Mouse (Mus musculus): ENCODE data around the gene Nhlrc2. TPM values are rescaled to one million over a fixed set of nuclear protein-coding genes. Genes with fewer than 3 reads are reported as not detected.

Nhlrc2 gene
- polyA plus RNA-seq, 1 experiment from 2014 or later: 15.0 TPM

- Histone ChIP-seq H3K27me3 (no peaks in the 10 kb centered on the region), H3K9ac (no peak overlapping the region), H3K9me3 (replicated peaks) (no peaks in the 10 kb centered on the region), H3K4me1 (no peaks in the 10 kb centered on the region), H3K36me3 (peaks cover 78% of the 10 kb centered on the region), H3K4me3 (no peak overlapping the region), H3K4me2 (replicated peaks) (no peak overlapping the region), H3K27ac (no peak overlapping the region)
- no peak for ATAC-seq (ENCODE audit: low FRiP score)
- WGBS: 97% methylated on average over 9 of the region's 9 CpGs
Measured at GRCm38 (mm10) chr19:56592472-56592871, 44.4 kb downstream of the Nhlrc2 start.

DNA sequence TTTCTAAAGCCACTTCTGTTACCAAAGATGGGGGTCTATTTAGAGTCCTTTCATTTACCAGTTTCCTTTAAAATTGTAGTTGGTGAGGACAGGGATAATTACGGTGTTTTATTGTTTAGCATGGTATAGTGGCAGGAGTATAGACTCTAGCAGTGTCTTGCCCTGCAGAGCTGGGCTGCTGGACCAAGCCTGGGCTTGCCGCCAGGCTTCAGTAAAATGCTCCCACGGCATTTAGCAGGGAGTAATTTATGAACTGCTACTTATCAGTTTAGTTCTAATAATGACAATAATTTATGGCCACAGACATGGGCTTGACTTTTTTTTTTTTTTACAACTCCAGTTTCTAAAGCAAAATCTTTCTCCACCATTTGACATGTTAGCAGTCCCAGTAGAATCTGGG, 51.9 kb downstream of the Nhlrc2 start:
- Histone ChIP-seq H3K36me3 (peaks cover 40% of the 10 kb centered on the region), H3K4me3 (no peak overlapping the region), H3K4me1 (no peaks in the 10 kb centered on the region), H3K27me3 (no peaks in the 10 kb centered on the region), H3K27ac (no peak overlapping the region), H3K9ac (no peak overlapping the region), H3K4me2 (replicated peaks) (no peak overlapping the region), H3K9me3 (replicated peaks) (no peaks in the 10 kb centered on the region)
- ATAC-seq (ENCODE audit: low FRiP score): no peak
- 87% methylated on average over 3 of the region's 3 CpGs for WGBS

GRCm38 (mm10) chr19:56600797-56601196, 52.7 kb downstream of the Nhlrc2 start:
- Histone ChIP-seq H3K27ac (no peak overlapping the region), H3K36me3 (peaks cover 33% of the 10 kb centered on the region), H3K4me3 (no peak overlapping the region), H3K4me2 (replicated peaks) (no peak overlapping the region), H3K9me3 (replicated peaks) (no peaks in the 10 kb centered on the region), H3K27me3 (no peaks in the 10 kb centered on the region), H3K4me1 (no peaks in the 10 kb centered on the region), H3K9ac (no peak overlapping the region)
- WGBS: 83% methylated on average over 7 of the region's 7 CpGs
- no peak for ATAC-seq (ENCODE audit: low FRiP score)

GRCm38 (mm10) chr19:56601901-56602347, 53.9 kb downstream of the Nhlrc2 start:
- Histone ChIP-seq H3K9ac (no peak overlapping the region), H3K4me2 (replicated peaks) (no peak overlapping the region), H3K4me1 (no peaks in the 10 kb centered on the region), H3K27ac (no peak overlapping the region), H3K9me3 (replicated peaks) (no peaks in the 10 kb centered on the region), H3K4me3 (no peak overlapping the region), H3K36me3 (peaks cover 26% of the 10 kb centered on the region), H3K27me3 (no peaks in the 10 kb centered on the region)
- 81% methylated on average over 15 of the region's 15 CpGs for WGBS
- no peak for ATAC-seq (ENCODE audit: low FRiP score)

- Histone ChIP-seq H3K4me3 (no peak overlapping the region), H3K9me3 (replicated peaks) (no peaks in the 10 kb centered on the region), H3K9ac (no peak overlapping the region), H3K27ac (no peak overlapping the region), H3K4me1 (no peaks in the 10 kb centered on the region), H3K4me2 (replicated peaks) (no peak overlapping the region), H3K36me3 (no peaks in the 10 kb centered on the region), H3K27me3 (no peaks in the 10 kb centered on the region)
- no peak for ATAC-seq (ENCODE audit: low FRiP score)
- 78% methylated on average over 5 of the region's 5 CpGs for WGBS
Measured at GRCm38 (mm10) chr19:56608946-56609345, 60.9 kb downstream of the Nhlrc2 start.

DNA sequence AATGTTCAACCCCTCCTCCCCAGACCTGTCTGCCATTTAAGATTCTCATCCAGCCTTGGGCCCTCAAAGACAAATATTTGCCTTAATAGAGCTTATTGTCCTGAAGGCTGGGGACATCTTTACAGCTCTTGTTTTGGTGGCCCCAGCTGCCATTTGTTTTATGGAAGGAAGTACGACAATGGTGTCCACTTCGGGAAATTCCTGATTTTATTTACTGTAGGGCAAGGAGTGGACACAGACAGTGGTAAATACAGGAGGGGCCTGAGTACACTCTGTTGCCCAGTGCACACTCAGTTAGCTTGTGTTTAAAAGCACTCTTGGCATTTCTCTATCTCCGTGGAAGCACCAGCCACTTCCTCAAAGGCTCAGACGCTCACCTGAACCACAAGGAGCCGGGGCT, 66.1 kb downstream of the Nhlrc2 start:
- H3K27ac ChIP-seq: no peak overlapping the region
- H3K36me3 ChIP-seq: no peaks in the 10 kb centered on the region
- ATAC-seq (ENCODE audit: low FRiP score): no peak
- no peak overlapping the region for H3K9ac ChIP-seq
- H3K27me3 ChIP-seq: no peaks in the 10 kb centered on the region
- WGBS: 80% methylated on average over 5 of the region's 5 CpGs
- no peak overlapping the region for H3K4me3 ChIP-seq
- H3K9me3 ChIP-seq (replicated peaks): no peaks in the 10 kb centered on the region
- no peak overlapping the region for H3K4me2 ChIP-seq (replicated peaks)
- peaks cover 3% of the 10 kb centered on the region for H3K4me1 ChIP-seq

GRCm38 (mm10) chr19:56618845-56619244, 70.8 kb downstream of the Nhlrc2 start:
- WGBS: 78% methylated on average over 9 of the region's 9 CpGs
- no peaks in the 10 kb centered on the region for H3K9me3 ChIP-seq (replicated peaks)
- no peaks in the 10 kb centered on the region for H3K27me3 ChIP-seq
- H3K4me3 ChIP-seq: no peak overlapping the region
- no peak overlapping the region for H3K27ac ChIP-seq
- ATAC-seq (ENCODE audit: low FRiP score): no peak
- no peaks in the 10 kb centered on the region for H3K36me3 ChIP-seq
- H3K4me1 ChIP-seq: peaks cover 3% of the 10 kb centered on the region
- no peak overlapping the region for H3K9ac ChIP-seq
- H3K4me2 ChIP-seq (replicated peaks): no peak overlapping the region

DNA sequence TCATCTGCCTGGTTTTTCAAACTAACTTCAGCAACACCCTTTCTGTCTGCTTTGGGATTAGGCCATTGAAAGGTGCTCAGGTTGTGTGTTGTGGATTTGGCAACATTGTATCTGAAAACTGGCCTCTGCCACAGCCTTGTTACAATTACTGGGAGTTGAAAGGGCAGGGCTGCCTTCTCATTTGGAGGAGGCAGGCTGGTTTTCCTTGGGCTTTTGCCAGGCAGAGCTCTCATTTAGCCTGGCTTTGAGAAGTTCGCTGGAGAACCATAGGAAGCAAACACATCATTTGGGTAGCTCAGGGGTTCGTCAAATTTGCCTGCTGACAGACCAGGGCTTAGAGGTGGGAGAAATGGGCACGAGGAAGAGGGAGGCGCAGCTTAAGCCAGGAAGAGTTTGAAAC, 71.5 kb downstream of the Nhlrc2 start:
- ATAC-seq (ENCODE audit: low FRiP score): no peak
- Histone ChIP-seq H3K4me1 (peaks cover 3% of the 10 kb centered on the region), H3K9me3 (replicated peaks) (no peaks in the 10 kb centered on the region), H3K4me3 (no peak overlapping the region), H3K9ac (no peak overlapping the region), H3K27ac (no peak overlapping the region), H3K27me3 (no peaks in the 10 kb centered on the region), H3K36me3 (no peaks in the 10 kb centered on the region), H3K4me2 (replicated peaks) (no peak overlapping the region)
- WGBS: 86% methylated on average over 4 of the region's 4 CpGs

DNA sequence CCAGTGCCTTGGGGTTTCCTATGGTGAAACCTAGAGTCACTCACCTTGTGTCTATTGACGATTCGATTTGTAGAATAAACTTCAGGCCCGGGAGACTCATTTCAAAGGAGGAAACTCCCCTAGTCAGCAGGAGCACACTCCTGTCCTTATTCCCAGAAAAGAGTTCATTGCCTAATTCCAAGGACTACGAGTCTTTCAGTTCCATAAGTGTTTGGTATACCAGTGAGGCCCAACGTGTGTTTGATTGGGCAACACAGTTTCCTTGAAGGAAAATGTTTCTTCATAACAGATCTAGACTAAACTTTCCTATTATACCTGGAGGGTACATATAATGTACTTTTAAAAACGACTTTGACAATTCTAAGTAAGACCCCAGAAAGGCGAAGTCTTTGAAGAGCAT, 73.8 kb downstream of the Nhlrc2 start:
- ATAC-seq (ENCODE audit: low FRiP score): no peak
- H3K4me2 ChIP-seq (replicated peaks): no peak overlapping the region
- peaks cover 3% of the 10 kb centered on the region for H3K4me1 ChIP-seq
- no peak overlapping the region for H3K4me3 ChIP-seq
- no peak overlapping the region for H3K27ac ChIP-seq
- no peaks in the 10 kb centered on the region for H3K36me3 ChIP-seq
- H3K27me3 ChIP-seq: no peaks in the 10 kb centered on the region
- 86% methylated on average over 7 of the region's 7 CpGs for WGBS
- no peaks in the 10 kb centered on the region for H3K9me3 ChIP-seq (replicated peaks)
- H3K9ac ChIP-seq: no peak overlapping the region

DNA sequence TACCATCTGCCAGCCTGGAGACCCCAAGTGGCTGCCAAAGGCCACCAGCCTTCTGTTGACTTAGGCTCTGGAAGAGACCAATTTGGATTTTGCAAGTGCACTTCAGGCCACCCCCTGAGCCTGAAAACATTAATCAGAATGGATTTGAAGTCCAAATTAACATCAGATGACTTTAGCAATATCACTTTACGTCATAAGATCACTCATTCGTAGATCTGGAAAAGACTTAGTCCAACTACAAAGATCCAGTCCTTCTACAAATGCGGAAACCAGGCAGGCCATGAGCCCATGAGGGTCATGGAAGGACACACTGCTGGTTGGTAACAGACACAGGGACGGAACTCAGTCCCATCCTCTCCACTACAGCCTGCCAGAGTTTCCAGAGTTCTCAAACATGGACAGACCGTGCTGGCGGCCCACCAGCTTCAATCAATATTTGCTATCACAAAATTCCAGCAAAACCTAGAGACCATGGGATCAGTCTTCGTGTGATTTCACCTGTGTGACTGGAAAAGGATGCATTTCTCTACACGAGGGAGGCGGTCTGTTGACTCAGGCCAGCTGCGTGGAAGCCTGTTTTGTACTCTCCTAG, 79.9 kb downstream of the Nhlrc2 start:
- no peaks in the 10 kb centered on the region for H3K36me3 ChIP-seq
- WGBS: 91% methylated on average over 10 of the region's 10 CpGs
- no peak for ATAC-seq (ENCODE audit: low FRiP score)

GRCm38 (mm10) chr19:56629647-56630046, 81.6 kb downstream of the Nhlrc2 start:
- Histone ChIP-seq H3K9ac (no peak overlapping the region), H3K4me3 (no peak overlapping the region), H3K27me3 (no peaks in the 10 kb centered on the region), H3K4me2 (replicated peaks) (no peak overlapping the region), H3K4me1 (no peaks in the 10 kb centered on the region), H3K27ac (no peak overlapping the region), H3K9me3 (replicated peaks) (no peaks in the 10 kb centered on the region), H3K36me3 (no peaks in the 10 kb centered on the region)
- 73% methylated on average over 6 of the region's 6 CpGs for WGBS
- no peak for ATAC-seq (ENCODE audit: low FRiP score)

More for the DNA sequence above, 79.9 kb downstream of the Nhlrc2 start:
- H3K4me1 ChIP-seq: no peaks in the 10 kb centered on the region
- H3K9me3 ChIP-seq (replicated peaks): no peaks in the 10 kb centered on the region
- no peak overlapping the region for H3K9ac ChIP-seq
- no peak overlapping the region for H3K27ac ChIP-seq
- no peak overlapping the region for H3K4me2 ChIP-seq (replicated peaks)
- H3K4me3 ChIP-seq: no peak overlapping the region
- no peaks in the 10 kb centered on the region for H3K27me3 ChIP-seq

DNA sequence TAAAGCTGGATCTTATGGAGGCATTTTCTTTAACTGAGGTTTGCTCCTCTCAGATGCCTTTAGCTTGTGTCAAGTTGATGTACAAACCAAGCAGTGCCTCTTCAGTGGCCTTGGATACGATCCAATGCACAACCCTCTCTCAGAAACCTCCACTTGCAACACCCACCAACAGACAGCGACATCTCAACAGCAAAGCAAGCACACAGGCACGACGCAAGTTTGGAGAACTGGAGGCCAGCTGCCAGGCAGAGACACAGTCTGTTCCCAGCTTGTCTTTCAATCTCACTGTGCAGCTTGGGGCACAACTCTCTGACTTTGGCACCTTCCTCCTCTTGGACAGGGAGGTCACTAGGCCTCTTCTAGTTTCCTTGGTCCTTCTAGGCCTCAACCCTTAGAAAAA, 83.0 kb downstream of the Nhlrc2 start:
- no peak overlapping the region for H3K4me2 ChIP-seq (replicated peaks)
- ATAC-seq (ENCODE audit: low FRiP score): no peak
- no peaks in the 10 kb centered on the region for H3K27me3 ChIP-seq
- H3K27ac ChIP-seq: no peak overlapping the region
- no peak overlapping the region for H3K4me3 ChIP-seq
- H3K9ac ChIP-seq: no peak overlapping the region
- no peaks in the 10 kb centered on the region for H3K36me3 ChIP-seq
- no peaks in the 10 kb centered on the region for H3K4me1 ChIP-seq
- 89% methylated on average over 4 of the region's 4 CpGs for WGBS
- H3K9me3 ChIP-seq (replicated peaks): no peaks in the 10 kb centered on the region

DNA sequence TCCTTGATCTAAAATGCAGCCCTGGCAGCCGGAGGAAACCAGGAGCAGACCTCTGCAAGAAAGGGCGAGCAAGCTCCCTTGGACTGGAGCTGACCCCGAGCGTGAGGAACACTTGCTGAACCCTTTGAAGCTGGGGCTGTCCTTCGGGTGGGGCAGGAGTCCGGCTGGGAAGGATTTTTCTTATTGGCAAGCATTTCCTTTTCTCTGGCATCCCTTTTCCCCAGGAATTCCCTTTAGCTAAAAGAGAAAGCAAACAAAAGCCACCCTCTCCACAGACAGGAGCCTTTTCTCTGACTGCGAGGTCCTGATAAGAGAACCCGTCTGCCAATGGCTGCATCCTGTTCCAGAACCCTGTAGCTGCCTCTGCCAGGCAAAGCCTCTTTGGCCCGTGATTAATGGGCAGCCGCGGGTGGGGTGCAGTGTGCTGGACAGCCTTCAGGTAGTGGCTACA, 83.4 kb downstream of the Nhlrc2 start:
- H3K4me3 ChIP-seq: no peak overlapping the region
- H3K9me3 ChIP-seq (replicated peaks): no peaks in the 10 kb centered on the region
- H3K27me3 ChIP-seq: no peaks in the 10 kb centered on the region
- no peaks in the 10 kb centered on the region for H3K4me1 ChIP-seq
- H3K27ac ChIP-seq: no peak overlapping the region
- 64% methylated on average over 11 of the region's 11 CpGs for WGBS
- H3K4me2 ChIP-seq (replicated peaks): no peak overlapping the region
- ATAC-seq (ENCODE audit: low FRiP score): no peak
- no peaks in the 10 kb centered on the region for H3K36me3 ChIP-seq
- H3K9ac ChIP-seq: no peak overlapping the region
